In the genomic region with DNA sequence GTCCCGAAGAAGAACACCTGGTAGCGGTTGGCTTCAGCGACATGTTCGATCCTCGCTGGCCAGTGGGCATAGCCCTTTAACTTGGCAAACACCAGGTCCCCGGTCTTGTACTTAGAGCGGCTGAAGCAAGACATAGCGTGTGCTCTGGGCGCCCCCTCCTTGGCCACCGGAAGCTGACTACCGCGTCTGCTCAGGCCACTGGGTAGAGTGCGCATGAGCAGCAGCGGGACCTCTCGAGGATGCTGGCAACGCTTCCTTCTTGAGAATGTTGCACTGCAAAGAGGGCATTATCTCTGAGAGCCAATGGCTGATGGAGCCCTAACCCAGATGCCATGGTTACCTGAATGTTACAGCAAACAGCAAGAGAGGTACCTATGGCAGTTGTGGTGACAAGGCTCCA, we compare ENCODE assay signal across 24 mouse cellular contexts. TPM values are rescaled to one million over a fixed set of nuclear protein-coding genes. Genes with fewer than 3 reads are reported as not detected.
"Had no signal": no experiment of that assay in that cellular context is flagged by ENCODE, and none has a peak within 500 bp of the region (broad histone marks: within the 10 kb centered on the region; RNA-seq: fewer than 3 reads in every experiment).

A gene (minus strand): TSS at position 211 of the 400 bp plus-strand sequence.

- H3K9ac ChIP-seq: kidney, embryonic 15.5 days; limb, embryonic 15.5 days; liver, embryonic 12.5 days; lung, embryonic 14.5 days; midbrain, embryonic 12.5 days; neural tube, embryonic 13.5 days had no signal

- H3K4me3 ChIP-seq: kidney, embryonic 15.5 days; limb, embryonic 15.5 days; liver, embryonic 12.5 days; midbrain, embryonic 12.5 days; neural tube, embryonic 13.5 days had no signal

- H3K27ac ChIP-seq: kidney, embryonic 15.5 days; limb, embryonic 15.5 days; liver, embryonic 12.5 days; midbrain, embryonic 12.5 days; neural tube, embryonic 13.5 days had no signal

- DNase-seq: kidney, adult 2 months; kidney, postnatal 14 days; lung, embryonic 14.5 days; lung, postnatal 10 days; lung, postnatal 4 days; right cerebral cortex, postnatal 14 days; thymus, adult 2 months had no signal

- ATAC-seq: liver, embryonic 12.5 days; midbrain, embryonic 16.5 days had no signal

- H3K4me1 ChIP-seq: kidney, embryonic 15.5 days; limb, embryonic 15.5 days; liver, embryonic 12.5 days; midbrain, embryonic 12.5 days; neural tube, embryonic 13.5 days had no signal

- H3K9me3 ChIP-seq: kidney, embryonic 15.5 days; limb, embryonic 15.5 days; neural tube, embryonic 13.5 days had no signal

- H3K4me2 ChIP-seq: kidney, embryonic 15.5 days; limb, embryonic 15.5 days; liver, embryonic 12.5 days; lung, embryonic 14.5 days; midbrain, embryonic 12.5 days; neural tube, embryonic 13.5 days had no signal

- H3K36me3 ChIP-seq: kidney, embryonic 15.5 days; limb, embryonic 15.5 days; liver, embryonic 12.5 days; midbrain, embryonic 12.5 days; neural tube, embryonic 13.5 days had no signal

- H3K27me3 ChIP-seq: kidney, embryonic 15.5 days; limb, embryonic 15.5 days; liver, embryonic 12.5 days; midbrain, embryonic 12.5 days; neural tube, embryonic 13.5 days had no signal

RNA-seq across cellular contexts. Expression of the gene that starts here (rescaled TPM):
- total RNA-seq: layer of hippocampus, adult 8-10 months; layer of hippocampus, postnatal 14 days; left cerebral cortex, adult 18-20 months; left cerebral cortex, postnatal 14 days; megakaryocyte-erythroid progenitor cell, adult 5-6 weeks had no signal
- polyA plus RNA-seq: kidney, embryonic 15.5 days; large intestine, adult 2 months; limb, embryonic 11.5 days; limb, embryonic 15.5 days; liver, embryonic 12.5 days; liver, embryonic 16.5 days; lung, embryonic 14.5 days; midbrain, embryonic 12.5 days; midbrain, embryonic 16.5 days; neural tube, embryonic 13.5 days; spleen, adult 2 months; stomach, embryonic 16.5 days; urinary bladder, adult 2 months had no signal
